Mouse (Mus musculus): Measurements from ENCODE around the gene Carmil3. TPM values are rescaled to one million over a fixed set of nuclear protein-coding genes. Genes with fewer than 3 reads are reported as not detected.
A peak's percentile ranks its signal among the peaks of the same experiment; 100 is the strongest.

Carmil3 gene
- total and polyA plus RNA-seq, 2 experiments = 0.09 to 0.29 TPM

DNA sequence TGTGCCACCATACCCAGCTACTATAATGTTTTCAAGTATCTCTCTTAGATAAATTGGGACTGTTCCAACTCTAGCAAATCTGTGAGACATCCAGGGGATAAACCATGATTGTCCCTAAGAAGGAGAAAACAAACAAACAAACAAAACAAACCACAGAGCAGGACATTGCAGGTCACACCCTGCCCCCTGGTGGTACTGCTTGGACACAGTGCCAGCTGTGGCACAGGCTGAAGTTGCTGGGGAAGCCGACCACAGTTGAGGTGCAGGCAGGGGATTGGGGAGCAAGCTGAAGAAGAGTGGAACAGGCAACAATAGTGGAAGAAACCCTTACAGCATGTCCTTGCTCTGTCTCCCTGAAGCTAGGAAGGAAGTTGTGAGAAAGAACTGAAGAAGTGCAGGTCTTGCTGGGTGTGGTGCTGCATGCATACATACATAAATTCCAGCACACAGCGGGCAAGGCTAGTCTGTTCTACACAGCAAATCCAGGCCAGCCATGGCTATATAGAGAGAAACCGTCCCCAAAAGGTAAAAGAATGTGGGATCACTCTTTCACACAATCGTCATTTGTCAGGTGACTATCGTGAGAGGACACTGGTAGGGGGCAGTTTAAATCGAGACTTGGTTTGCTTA is 45.8 kb downstream of the Carmil3 start:
- TF ChIP-seq POLR2A (IDR thresholded peaks at IDR 0.05; ENCODE audit: extremely low read depth, insufficient read depth, low read length) (no peak), CTCF (IDR thresholded peaks at IDR 0.05; ENCODE audit: low read depth, low read length) (peak; percentile 83)
- H3K27ac ChIP-seq (replicated peaks; ENCODE audit: insufficient read depth, low read depth, low read length) = no peak overlapping the region
- DNase-seq (ENCODE audit: extremely low read depth, low read depth, low spot score) = no peak
- H3K9ac ChIP-seq (ENCODE audit: low read depth, low read length) = no peak overlapping the region
- no peaks in the 10 kb centered on the region for H3K4me1 ChIP-seq (ENCODE audit: control insufficient read depth, insufficient read depth, low read length)
- no peaks in the 10 kb centered on the region for H3K36me3 ChIP-seq (ENCODE audit: control insufficient read depth, insufficient read depth, low read length)
- H3K4me3 ChIP-seq (ENCODE audit: insufficient read depth, low read depth, low read length) = no peak overlapping the region
- WGBS = 64% methylated on average over 6 of the region's 6 CpGs
- no peaks in the 10 kb centered on the region for H3K79me2 ChIP-seq (ENCODE audit: control insufficient read depth, insufficient read depth, low read length)
- H3K27me3 ChIP-seq (ENCODE audit: control insufficient read depth, insufficient read depth, low read length) = no peaks in the 10 kb centered on the region

GRCm38 (mm10) chr14:55540067-55540786 is 49.8 kb downstream of the Carmil3 start, which contains the start of gene Pck2:
Pck2 (plus strand) TSS chr14:55540266.
- H3K4me1 ChIP-seq (ENCODE audit: control insufficient read depth, insufficient read depth, low read length) = no peaks in the 10 kb centered on the region
- WGBS = 1% methylated on average over 32 of the region's 32 CpGs
- H3K27me3 ChIP-seq (ENCODE audit: control insufficient read depth, insufficient read depth, low read length) = no peaks in the 10 kb centered on the region
- TF ChIP-seq POLR2A (IDR thresholded peaks at IDR 0.05; ENCODE audit: extremely low read depth, insufficient read depth, low read length) = 0 out of 2 replicates have a peak, but pooled peaks have one; percentile 21
- TF ChIP-seq CTCF (IDR thresholded peaks at IDR 0.05; ENCODE audit: low read depth, low read length) = no peak
- peak; percentile 74 for DNase-seq (ENCODE audit: extremely low read depth, low read depth, low spot score)
- H3K27ac ChIP-seq (replicated peaks; ENCODE audit: insufficient read depth, low read depth, low read length) = no peak within 1 kb of the TSS
- no peaks in the 10 kb centered on the region for H3K79me2 ChIP-seq (ENCODE audit: control insufficient read depth, insufficient read depth, low read length)
- peak within 1 kb of the TSS; percentile 61 for H3K9ac ChIP-seq (ENCODE audit: low read depth, low read length)
- H3K36me3 ChIP-seq (ENCODE audit: control insufficient read depth, insufficient read depth, low read length) = no peaks in the 10 kb centered on the region
- peak within 1 kb of the TSS; percentile 74 for H3K4me3 ChIP-seq (ENCODE audit: insufficient read depth, low read depth, low read length)

DNA sequence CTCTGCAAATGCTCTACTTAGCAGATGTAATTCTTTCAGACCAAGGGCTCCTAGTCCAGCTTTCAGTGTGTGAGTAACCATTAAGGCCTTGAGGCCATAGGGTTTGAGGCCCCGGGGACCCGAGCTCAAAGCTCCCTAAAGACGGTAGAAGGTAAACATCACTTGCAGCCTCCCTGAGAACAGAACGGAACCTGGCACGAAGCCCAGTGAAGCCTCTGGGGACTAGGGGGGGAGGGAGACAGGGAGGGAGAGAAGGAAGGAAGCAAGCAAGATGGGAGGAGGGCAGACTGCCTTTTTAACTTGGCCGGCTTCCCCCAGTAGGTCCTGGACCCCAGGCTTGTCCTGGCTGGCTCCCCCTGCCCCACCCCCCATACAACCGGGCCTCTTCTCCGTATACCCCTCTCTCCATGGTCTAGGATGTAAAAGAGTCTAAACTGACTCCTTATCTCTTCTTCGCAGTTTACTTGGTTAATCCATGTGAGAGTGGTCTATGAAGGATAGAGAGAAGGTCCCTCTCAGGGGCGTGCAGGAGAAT is 50.4 kb downstream of the Carmil3 start:
- Histone ChIP-seq H3K9ac (ENCODE audit: low read depth, low read length) (peak overlapping the region; percentile 61), H3K27me3 (ENCODE audit: control insufficient read depth, insufficient read depth, low read length) (no peaks in the 10 kb centered on the region), H3K4me3 (ENCODE audit: insufficient read depth, low read depth, low read length) (peak overlapping the region; percentile 74), H3K36me3 (ENCODE audit: control insufficient read depth, insufficient read depth, low read length) (no peaks in the 10 kb centered on the region), H3K4me1 (ENCODE audit: control insufficient read depth, insufficient read depth, low read length) (no peaks in the 10 kb centered on the region), H3K79me2 (ENCODE audit: control insufficient read depth, insufficient read depth, low read length) (no peaks in the 10 kb centered on the region), H3K27ac (replicated peaks; ENCODE audit: insufficient read depth, low read depth, low read length) (no peak overlapping the region)
- 33% methylated on average over 10 of the region's 10 CpGs for WGBS
- no peak for DNase-seq (ENCODE audit: extremely low read depth, low read depth, low spot score)
- TF ChIP-seq POLR2A (IDR thresholded peaks at IDR 0.05; ENCODE audit: extremely low read depth, insufficient read depth, low read length) (no peak), CTCF (IDR thresholded peaks at IDR 0.05; ENCODE audit: low read depth, low read length) (no peak)

DNA sequence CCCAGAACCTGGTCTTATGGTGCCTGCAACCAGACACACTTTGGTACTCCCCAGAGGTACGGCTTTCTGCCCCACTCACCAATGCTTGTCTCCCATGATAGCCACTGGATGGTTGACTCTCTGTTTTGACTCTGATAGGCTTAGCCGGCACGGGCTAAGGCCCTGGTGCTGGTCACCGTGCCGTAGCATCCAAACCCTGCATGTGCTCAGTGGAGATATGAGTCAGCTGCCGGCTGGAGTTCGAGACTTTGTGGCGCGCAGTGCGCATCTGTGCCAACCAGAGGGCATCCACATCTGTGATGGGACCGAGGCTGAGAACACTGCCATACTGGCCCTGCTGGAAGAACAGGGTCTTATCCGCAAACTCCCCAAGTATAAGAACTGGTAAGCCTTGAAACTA is 51.8 kb downstream of the Carmil3 start:
- no peak for TF ChIP-seq POLR2A (IDR thresholded peaks at IDR 0.05; ENCODE audit: extremely low read depth, insufficient read depth, low read length)
- TF ChIP-seq CTCF (IDR thresholded peaks at IDR 0.05; ENCODE audit: low read depth, low read length) = no peak
- no peak for DNase-seq (ENCODE audit: extremely low read depth, low read depth, low spot score)
- Histone ChIP-seq H3K27me3 (ENCODE audit: control insufficient read depth, insufficient read depth, low read length) (no peaks in the 10 kb centered on the region), H3K36me3 (ENCODE audit: control insufficient read depth, insufficient read depth, low read length) (no peaks in the 10 kb centered on the region), H3K79me2 (ENCODE audit: control insufficient read depth, insufficient read depth, low read length) (no peaks in the 10 kb centered on the region), H3K9ac (ENCODE audit: low read depth, low read length) (no peak overlapping the region), H3K4me1 (ENCODE audit: control insufficient read depth, insufficient read depth, low read length) (no peaks in the 10 kb centered on the region), H3K4me3 (ENCODE audit: insufficient read depth, low read depth, low read length) (no peak overlapping the region), H3K27ac (replicated peaks; ENCODE audit: insufficient read depth, low read depth, low read length) (no peak overlapping the region)
- 97% methylated on average over 12 of the region's 12 CpGs for WGBS

DNA sequence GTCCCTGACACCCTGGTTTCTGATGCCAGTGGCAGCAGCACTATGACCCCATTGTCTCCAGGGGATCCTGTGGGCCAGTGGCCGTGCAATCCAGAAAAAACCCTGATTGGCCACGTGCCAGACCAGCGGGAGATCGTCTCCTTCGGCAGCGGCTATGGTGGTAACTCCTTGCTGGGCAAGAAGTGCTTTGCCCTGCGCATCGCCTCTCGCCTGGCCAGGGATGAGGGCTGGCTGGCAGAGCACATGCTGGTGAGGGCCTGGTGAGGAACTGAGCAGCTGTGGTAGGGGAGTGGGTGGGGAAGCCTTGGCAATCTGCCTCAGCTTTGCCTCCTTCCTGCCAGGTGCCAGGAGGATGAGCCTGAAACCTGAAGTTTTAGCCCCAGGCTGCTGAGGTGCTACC is 53.9 kb downstream of the Carmil3 start:
- Histone ChIP-seq H3K27me3 (ENCODE audit: control insufficient read depth, insufficient read depth, low read length) (no peaks in the 10 kb centered on the region), H3K9ac (ENCODE audit: low read depth, low read length) (no peak overlapping the region), H3K4me1 (ENCODE audit: control insufficient read depth, insufficient read depth, low read length) (no peaks in the 10 kb centered on the region), H3K27ac (replicated peaks; ENCODE audit: insufficient read depth, low read depth, low read length) (no peak overlapping the region), H3K4me3 (ENCODE audit: insufficient read depth, low read depth, low read length) (no peak overlapping the region), H3K79me2 (ENCODE audit: control insufficient read depth, insufficient read depth, low read length) (no peaks in the 10 kb centered on the region), H3K36me3 (ENCODE audit: control insufficient read depth, insufficient read depth, low read length) (no peaks in the 10 kb centered on the region)
- TF ChIP-seq POLR2A (IDR thresholded peaks at IDR 0.05; ENCODE audit: extremely low read depth, insufficient read depth, low read length) (no peak), CTCF (IDR thresholded peaks at IDR 0.05; ENCODE audit: low read depth, low read length) (no peak)
- no peak for DNase-seq (ENCODE audit: extremely low read depth, low read depth, low spot score)
- WGBS = 89% methylated on average over 9 of the region's 9 CpGs
